ENCODE assay signal across 10 mouse cellular contexts in the genomic region with DNA sequence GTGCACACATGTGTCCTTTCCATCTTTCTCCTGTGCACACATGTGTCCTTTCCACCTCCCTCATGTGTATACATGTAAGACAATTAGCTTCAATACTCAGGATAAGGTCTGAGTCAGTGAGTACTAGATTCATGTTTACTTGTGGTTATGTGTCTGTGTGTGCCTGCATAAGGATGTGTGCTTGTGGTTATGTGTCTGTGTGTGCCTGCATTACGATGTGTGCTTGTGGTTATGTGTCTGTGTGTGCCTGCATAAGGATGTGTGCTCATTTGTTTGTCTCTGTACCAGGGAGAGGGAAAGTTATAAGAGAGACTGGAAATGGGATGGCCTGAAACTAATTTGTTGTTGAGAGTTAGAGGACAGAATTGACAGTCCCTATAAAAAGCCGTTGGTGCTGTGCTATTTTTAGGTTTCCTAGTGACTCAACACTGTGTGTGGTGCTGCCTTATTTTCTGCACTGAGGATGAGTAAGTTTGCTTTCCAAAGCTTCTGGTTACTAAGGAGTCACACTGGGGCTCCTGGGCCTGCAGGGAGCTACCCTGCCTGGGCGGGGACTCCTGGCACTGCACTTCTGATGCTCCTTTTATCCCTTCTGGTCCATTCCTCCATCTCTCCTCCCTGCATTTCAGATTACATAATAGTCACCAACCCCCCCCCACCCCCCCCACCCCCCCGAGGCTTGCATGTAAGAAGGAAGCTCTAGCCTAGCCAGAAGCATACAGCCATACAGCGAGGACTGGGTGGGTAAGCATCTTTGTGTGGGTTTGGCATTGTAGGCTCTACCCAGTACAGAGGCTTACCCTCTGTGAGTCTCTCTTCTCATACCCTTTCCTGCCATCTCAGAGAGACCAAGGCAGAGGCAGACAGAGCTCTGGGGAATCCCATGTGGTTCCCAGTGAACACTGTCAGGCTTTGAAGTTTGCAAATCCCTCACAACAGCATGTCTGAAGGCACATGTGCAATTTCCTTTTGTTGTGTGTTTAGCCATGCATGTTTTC.
DNase-seq lines count a peak whose midpoint lies in the region; ATAC-seq lines count a peak whose summit lies in the region.
"Had no signal": no experiment of that assay in that cellular context is flagged by ENCODE, and none has a peak within 500 bp of the region (broad histone marks: within the 10 kb centered on the region; RNA-seq: fewer than 3 reads in every experiment).

No protein-coding gene starts in this region.

- no peak overlapping the region for H3K9ac ChIP-seq in forebrain, embryonic 13.5 days
- H3K9ac ChIP-seq in kidney, embryonic 16.5 days (replicated peaks; ENCODE audit: low read length): no peak overlapping the region
- H3K9ac ChIP-seq: liver, embryonic 14.5 days; stomach, embryonic 15.5 days had no signal

- H3K27ac ChIP-seq in forebrain, embryonic 13.5 days: no peak overlapping the region
- no peak overlapping the region for H3K27ac ChIP-seq in forebrain, embryonic 10.5 days
- H3K27ac ChIP-seq in kidney, embryonic 16.5 days (ENCODE audit: low read length): no peak overlapping the region
- H3K27ac ChIP-seq: liver, embryonic 14.5 days; stomach, embryonic 15.5 days had no signal

- no peak overlapping the region for H3K4me3 ChIP-seq in forebrain, embryonic 13.5 days
- no peak overlapping the region for H3K4me3 ChIP-seq in forebrain, embryonic 10.5 days
- no peak overlapping the region for H3K4me3 ChIP-seq in kidney, embryonic 16.5 days (ENCODE audit: low read length)
- H3K4me3 ChIP-seq: stomach, embryonic 15.5 days had no signal

- H3K27me3 ChIP-seq in forebrain, embryonic 13.5 days: no peaks in the 10 kb centered on the region
- no peaks in the 10 kb centered on the region for H3K27me3 ChIP-seq in forebrain, embryonic 10.5 days (ENCODE audit: poor library complexity, severe bottlenecking)
- no peaks in the 10 kb centered on the region for H3K27me3 ChIP-seq in kidney, embryonic 16.5 days (ENCODE audit: insufficient read depth, low read length)
- H3K27me3 ChIP-seq: stomach, embryonic 15.5 days had no signal

- 0 out of 2 replicates have a peak, but pooled peaks cover 5% of the 10 kb centered on the region for H3K4me1 ChIP-seq in forebrain, embryonic 13.5 days
- peaks cover 5% of the 10 kb centered on the region; the same call in 1 of the 2 replicates for H3K4me1 ChIP-seq in forebrain, embryonic 10.5 days
- H3K4me1 ChIP-seq in kidney, embryonic 16.5 days (ENCODE audit: insufficient read depth, low read length): no peaks in the 10 kb centered on the region
- H3K4me1 ChIP-seq: stomach, embryonic 15.5 days had no signal

- H3K36me3 ChIP-seq in forebrain, embryonic 13.5 days (ENCODE audit: poor library complexity, severe bottlenecking): no peaks in the 10 kb centered on the region
- H3K36me3 ChIP-seq in forebrain, embryonic 10.5 days (replicated peaks): no peaks in the 10 kb centered on the region
- H3K36me3 ChIP-seq in kidney, embryonic 16.5 days (ENCODE audit: insufficient read depth, low read length): no peaks in the 10 kb centered on the region
- H3K36me3 ChIP-seq: stomach, embryonic 15.5 days had no signal

- H3K9me3 ChIP-seq in forebrain, embryonic 13.5 days (replicated peaks): no peaks in the 10 kb centered on the region
- H3K9me3 ChIP-seq in forebrain, embryonic 10.5 days: no peaks in the 10 kb centered on the region
- H3K9me3 ChIP-seq in kidney, embryonic 16.5 days (ENCODE audit: low read length): no peaks in the 10 kb centered on the region
- H3K9me3 ChIP-seq: stomach, embryonic 15.5 days had no signal

- no peak for DNase-seq in forebrain, embryonic 10.5 days (ENCODE audit: extremely low spot score, low spot score)
- DNase-seq in MN1 (ENCODE audit: low spot score) (peak; percentile 8), liver (no peak)
- peak; percentile 41 to 72 for DNase-seq in frontal cortex, postnatal 36 days (ENCODE audit: low spot score in 2 of 2)
- peak; percentile 45 to 91 for DNase-seq in left cerebral cortex, postnatal 25 days (ENCODE audit: low spot score in 2 of 2)
- no peak for DNase-seq in urinary bladder, postnatal 25 days (ENCODE audit: low spot score)

- H3K4me2 ChIP-seq in forebrain, embryonic 13.5 days: no peak overlapping the region
- no peak overlapping the region for H3K4me2 ChIP-seq in kidney, embryonic 16.5 days (replicated peaks; ENCODE audit: low read depth, low read length)
- H3K4me2 ChIP-seq: stomach, embryonic 15.5 days had no signal

- intact Hi-C loops in left cerebral cortex, postnatal 25 days (cut with DNase I): loop anchor here (5.0 kb wide), 1 partner anchor 516 kb away; no protein-coding TSS in a partner anchor

- WGBS in forebrain, embryonic 13.5 days: 66% methylated on average over 5 of the region's 5 CpGs
- 69% methylated on average over 5 of the region's 5 CpGs for WGBS in forebrain, embryonic 10.5 days
- 66% methylated on average over 5 of the region's 5 CpGs for WGBS in kidney, embryonic 16.5 days

- peak; percentile 44; the same call in 1 of the 2 replicates for ATAC-seq in forebrain, embryonic 13.5 days
- ATAC-seq in kidney, embryonic 16.5 days (ENCODE audit: low FRiP score, low TSS enrichment): no peak

Comparison
In these comparisons a context has a peak if more than half of its experiments do, and no peak if none do; other contexts are left out.
1. DNase-seq: peak in MN1 (single experiment), frontal cortex, postnatal 36 days (2 of 2) and left cerebral cortex, postnatal 25 days (2 of 2); none in forebrain, embryonic 10.5 days (single experiment), liver (single experiment) and urinary bladder, postnatal 25 days (single experiment).